Mouse (Mus musculus) frontal cortex, adult (tissue): ENCODE measurements at regions not wholly inside any gene's neighbourhood (a gene's known extent, or its start where the extent isn't known, plus 50 kb on each side); places are given as distances from the start of the nearest gene placed in this dataset.

ENCODE experiments used
- ATAC-seq: cut with Nextera tagmentation; 2 replicates; pipeline ENCODE4 v1.9.2; 2017; ENCODE audit warnings: mild to moderate bottlenecking, moderate library complexity, mixed read lengths; ENCODE audit not compliant: low TSS enrichment

- no peak for ATAC-seq
Observed at GRCm38 (mm10) chr13:55887099-55887736, 51.2 kb upstream of the Pitx1 start.
